Mouse (Mus musculus): ENCODE measurements around the gene Col23a1. TPM values are rescaled to one million over a fixed set of nuclear protein-coding genes. Genes with fewer than 3 reads are reported as not detected.

Col23a1 gene
- polyA plus RNA-seq, 1 experiment from 2014 or later, result 11.1 TPM

DNA sequence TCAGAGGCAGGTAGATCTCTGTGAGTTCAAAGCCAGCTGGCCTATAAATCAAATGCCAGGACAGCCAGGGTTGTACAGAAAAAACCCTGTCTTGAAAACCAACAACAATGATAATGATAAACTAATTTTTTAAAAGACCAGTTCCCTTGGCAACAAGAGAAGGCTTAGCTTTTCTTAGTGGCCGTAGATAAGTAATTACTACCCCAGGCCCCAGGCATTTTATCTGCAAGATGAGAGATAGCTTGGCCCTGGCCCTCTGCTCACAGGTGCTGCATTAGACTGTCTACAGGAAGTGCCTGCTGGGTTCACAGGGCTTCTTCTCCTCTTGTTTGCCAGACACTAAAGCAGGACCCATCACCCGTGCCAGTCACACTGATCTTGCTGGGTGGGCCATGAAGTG, 265.3 kb downstream of the Col23a1 start:
- H3K27ac ChIP-seq (ENCODE audit: low read depth, low read length), result no peak overlapping the region
- no peaks in the 10 kb centered on the region for H3K9me3 ChIP-seq (ENCODE audit: control insufficient read depth, low read length)
- H3K9ac ChIP-seq (ENCODE audit: low read length), result no peak overlapping the region
- no peak overlapping the region for H3K4me3 ChIP-seq (ENCODE audit: low read depth, low read length)
- H3K36me3 ChIP-seq (ENCODE audit: control insufficient read depth, insufficient read depth, low read length), result no peaks in the 10 kb centered on the region
- ATAC-seq (ENCODE audit: low FRiP score), result no peak
- 77% methylated on average over 2 of the region's 2 CpGs for WGBS
- no peaks in the 10 kb centered on the region for H3K27me3 ChIP-seq (ENCODE audit: control insufficient read depth, insufficient read depth, low read length)
- DNase-seq (ENCODE audit: low spot score, missing footprints), result no peak
- no peaks in the 10 kb centered on the region for H3K4me1 ChIP-seq (ENCODE audit: control insufficient read depth, insufficient read depth, low read length)
- H3K4me2 ChIP-seq, result no peak overlapping the region

- H3K27ac ChIP-seq (ENCODE audit: low read depth, low read length), result no peak overlapping the region
- DNase-seq (ENCODE audit: low spot score, missing footprints), result no peak
- ATAC-seq (ENCODE audit: low FRiP score), result no peak
- WGBS, result 89% methylated on average over 1 of the region's 1 CpGs
- no peaks in the 10 kb centered on the region for H3K9me3 ChIP-seq (ENCODE audit: control insufficient read depth, low read length)
- H3K4me3 ChIP-seq (ENCODE audit: low read depth, low read length), result no peak overlapping the region
- H3K27me3 ChIP-seq (ENCODE audit: control insufficient read depth, insufficient read depth, low read length), result no peaks in the 10 kb centered on the region
- no peak overlapping the region for H3K9ac ChIP-seq (ENCODE audit: low read length)
- H3K4me2 ChIP-seq, result no peak overlapping the region
- no peaks in the 10 kb centered on the region for H3K4me1 ChIP-seq (ENCODE audit: control insufficient read depth, insufficient read depth, low read length)
- H3K36me3 ChIP-seq (ENCODE audit: control insufficient read depth, insufficient read depth, low read length), result no peaks in the 10 kb centered on the region
These were observed 273.6 kb downstream of the Col23a1 start for GRCm38 (mm10) chr11:51563276-51563675.

- DNase-seq (ENCODE audit: low spot score, missing footprints), result no peak
- H3K4me2 ChIP-seq, result no peak overlapping the region
- WGBS, result 31% methylated on average over 3 of the region's 3 CpGs
- no peaks in the 10 kb centered on the region for H3K27me3 ChIP-seq (ENCODE audit: control insufficient read depth, insufficient read depth, low read length)
- no peaks in the 10 kb centered on the region for H3K36me3 ChIP-seq (ENCODE audit: control insufficient read depth, insufficient read depth, low read length)
- no peak overlapping the region for H3K4me3 ChIP-seq (ENCODE audit: low read depth, low read length)
- no peak overlapping the region for H3K9ac ChIP-seq (ENCODE audit: low read length)
- no peak for ATAC-seq (ENCODE audit: low FRiP score)
- H3K4me1 ChIP-seq (ENCODE audit: control insufficient read depth, insufficient read depth, low read length), result no peaks in the 10 kb centered on the region
- H3K9me3 ChIP-seq (ENCODE audit: control insufficient read depth, low read length), result no peaks in the 10 kb centered on the region
- H3K27ac ChIP-seq (ENCODE audit: low read depth, low read length), result no peak overlapping the region
These were observed 275.3 kb downstream of the Col23a1 start for GRCm38 (mm10) chr11:51565062-51565461.

- Histone ChIP-seq H3K9me3 (ENCODE audit: control insufficient read depth, low read length) (no peaks in the 10 kb centered on the region), H3K4me2 (no peak overlapping the region), H3K27me3 (ENCODE audit: control insufficient read depth, insufficient read depth, low read length) (no peaks in the 10 kb centered on the region), H3K9ac (ENCODE audit: low read length) (no peak overlapping the region), H3K4me3 (ENCODE audit: low read depth, low read length) (no peak overlapping the region), H3K36me3 (ENCODE audit: control insufficient read depth, insufficient read depth, low read length) (no peaks in the 10 kb centered on the region), H3K27ac (ENCODE audit: low read depth, low read length) (no peak overlapping the region), H3K4me1 (ENCODE audit: control insufficient read depth, insufficient read depth, low read length) (no peaks in the 10 kb centered on the region)
- DNase-seq (ENCODE audit: low spot score, missing footprints) (no peak), ATAC-seq (ENCODE audit: low FRiP score) (no peak)
- WGBS, result 91% methylated on average over 6 of the region's 6 CpGs
These were observed 276.2 kb downstream of the Col23a1 start for GRCm38 (mm10) chr11:51565951-51566350.

GRCm38 (mm10) chr11:51568801-51569200, 279.1 kb downstream of the Col23a1 start:
- no peak overlapping the region for H3K4me2 ChIP-seq
- H3K27me3 ChIP-seq (ENCODE audit: control insufficient read depth, insufficient read depth, low read length), result no peaks in the 10 kb centered on the region
- no peak overlapping the region for H3K4me3 ChIP-seq (ENCODE audit: low read depth, low read length)
- ATAC-seq (ENCODE audit: low FRiP score) (no peak), DNase-seq (ENCODE audit: low spot score, missing footprints) (no peak)
- 91% methylated on average over 4 of the region's 4 CpGs for WGBS
- H3K27ac ChIP-seq (ENCODE audit: low read depth, low read length), result no peak overlapping the region
- H3K4me1 ChIP-seq (ENCODE audit: control insufficient read depth, insufficient read depth, low read length), result no peaks in the 10 kb centered on the region
- no peaks in the 10 kb centered on the region for H3K9me3 ChIP-seq (ENCODE audit: control insufficient read depth, low read length)
- no peaks in the 10 kb centered on the region for H3K36me3 ChIP-seq (ENCODE audit: control insufficient read depth, insufficient read depth, low read length)
- no peak overlapping the region for H3K9ac ChIP-seq (ENCODE audit: low read length)

- H3K9ac ChIP-seq (ENCODE audit: low read length), result no peak overlapping the region
- H3K4me1 ChIP-seq (ENCODE audit: control insufficient read depth, insufficient read depth, low read length), result no peaks in the 10 kb centered on the region
- no peak for ATAC-seq (ENCODE audit: low FRiP score)
- no peaks in the 10 kb centered on the region for H3K36me3 ChIP-seq (ENCODE audit: control insufficient read depth, insufficient read depth, low read length)
- 86% methylated on average over 4 of the region's 4 CpGs for WGBS
- no peak overlapping the region for H3K27ac ChIP-seq (ENCODE audit: low read depth, low read length)
- no peaks in the 10 kb centered on the region for H3K27me3 ChIP-seq (ENCODE audit: control insufficient read depth, insufficient read depth, low read length)
- no peak for DNase-seq (ENCODE audit: low spot score, missing footprints)
- no peak overlapping the region for H3K4me3 ChIP-seq (ENCODE audit: low read depth, low read length)
- H3K9me3 ChIP-seq (ENCODE audit: control insufficient read depth, low read length), result no peaks in the 10 kb centered on the region
- H3K4me2 ChIP-seq, result no peak overlapping the region
These were observed 286.7 kb downstream of the Col23a1 start for GRCm38 (mm10) chr11:51576454-51576853.

GRCm38 (mm10) chr11:51577587-51577986, 287.9 kb downstream of the Col23a1 start:
- no peak overlapping the region for H3K4me2 ChIP-seq
- DNase-seq (ENCODE audit: low spot score, missing footprints) (no peak), ATAC-seq (ENCODE audit: low FRiP score) (no peak)
- no peak overlapping the region for H3K27ac ChIP-seq (ENCODE audit: low read depth, low read length)
- WGBS, result 87% methylated on average over 7 of the region's 7 CpGs
- no peaks in the 10 kb centered on the region for H3K9me3 ChIP-seq (ENCODE audit: control insufficient read depth, low read length)
- no peaks in the 10 kb centered on the region for H3K27me3 ChIP-seq (ENCODE audit: control insufficient read depth, insufficient read depth, low read length)
- no peak overlapping the region for H3K4me3 ChIP-seq (ENCODE audit: low read depth, low read length)
- no peaks in the 10 kb centered on the region for H3K36me3 ChIP-seq (ENCODE audit: control insufficient read depth, insufficient read depth, low read length)
- H3K9ac ChIP-seq (ENCODE audit: low read length), result no peak overlapping the region
- H3K4me1 ChIP-seq (ENCODE audit: control insufficient read depth, insufficient read depth, low read length), result no peaks in the 10 kb centered on the region

DNA sequence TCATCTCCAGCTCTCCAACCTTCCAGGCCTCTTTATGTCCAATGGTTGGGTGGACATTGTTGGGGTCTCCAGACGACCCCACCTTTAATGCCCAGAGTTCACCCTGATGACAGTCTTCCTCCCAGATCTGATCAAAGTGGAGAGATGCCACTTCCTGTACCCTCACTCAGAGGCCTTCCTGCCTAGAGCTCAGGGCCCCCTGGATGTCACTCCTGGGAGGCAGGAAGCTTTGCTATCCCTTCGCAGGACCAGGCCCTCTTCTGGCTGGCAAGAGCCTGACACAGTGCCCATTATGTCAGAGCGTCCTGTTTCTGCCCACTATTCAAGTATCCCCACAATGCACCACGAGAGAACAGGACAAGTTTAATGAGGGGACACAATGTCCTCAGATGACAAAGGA, 289.3 kb downstream of the Col23a1 start:
- H3K9ac ChIP-seq (ENCODE audit: low read length), result no peak overlapping the region
- 71% methylated on average over 4 of the region's 4 CpGs for WGBS
- DNase-seq (ENCODE audit: low spot score, missing footprints) (no peak), ATAC-seq (ENCODE audit: low FRiP score) (no peak)
- H3K4me1 ChIP-seq (ENCODE audit: control insufficient read depth, insufficient read depth, low read length), result peaks cover 5% of the 10 kb centered on the region
- no peak overlapping the region for H3K4me3 ChIP-seq (ENCODE audit: low read depth, low read length)
- H3K27me3 ChIP-seq (ENCODE audit: control insufficient read depth, insufficient read depth, low read length), result no peaks in the 10 kb centered on the region
- no peaks in the 10 kb centered on the region for H3K9me3 ChIP-seq (ENCODE audit: control insufficient read depth, low read length)
- no peaks in the 10 kb centered on the region for H3K36me3 ChIP-seq (ENCODE audit: control insufficient read depth, insufficient read depth, low read length)
- H3K27ac ChIP-seq (ENCODE audit: low read depth, low read length), result no peak overlapping the region
- H3K4me2 ChIP-seq, result no peak overlapping the region

- no peak for ATAC-seq (ENCODE audit: low FRiP score)
- WGBS, result 21% methylated on average over 8 of the region's 8 CpGs
- no peak overlapping the region for H3K4me3 ChIP-seq (ENCODE audit: low read depth, low read length)
- DNase-seq (ENCODE audit: low spot score, missing footprints), result peak; percentile 94
- H3K27me3 ChIP-seq (ENCODE audit: control insufficient read depth, insufficient read depth, low read length), result no peaks in the 10 kb centered on the region
- H3K36me3 ChIP-seq (ENCODE audit: control insufficient read depth, insufficient read depth, low read length), result peaks cover 10% of the 10 kb centered on the region
- H3K4me1 ChIP-seq (ENCODE audit: control insufficient read depth, insufficient read depth, low read length), result peaks cover 15% of the 10 kb centered on the region
- H3K9ac ChIP-seq (ENCODE audit: low read length), result no peak overlapping the region
- no peak overlapping the region for H3K27ac ChIP-seq (ENCODE audit: low read depth, low read length)
- no peaks in the 10 kb centered on the region for H3K9me3 ChIP-seq (ENCODE audit: control insufficient read depth, low read length)
- no peak overlapping the region for H3K4me2 ChIP-seq
These were observed 293.0 kb downstream of the Col23a1 start for GRCm38 (mm10) chr11:51582713-51583112.

DNA sequence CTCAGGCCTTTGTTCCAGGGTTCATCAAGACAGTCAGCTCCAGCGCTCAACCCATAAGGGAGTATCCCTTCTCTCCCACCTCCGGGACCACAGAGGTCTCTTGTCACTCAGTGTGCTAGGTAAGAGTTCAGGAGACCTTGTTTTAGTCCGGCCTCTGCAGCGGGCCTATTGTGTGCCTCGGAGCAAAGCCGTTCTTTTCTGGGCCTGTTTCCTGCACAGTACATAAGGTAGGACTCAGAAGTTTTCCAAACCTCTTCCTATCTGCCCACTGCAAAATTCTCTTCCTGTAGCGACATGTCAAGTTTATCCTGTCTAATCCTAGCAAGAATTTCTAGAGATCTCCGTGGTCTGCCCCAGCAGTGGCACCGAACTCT, 294.3 kb downstream of the Col23a1 start:
- peak overlapping the region; percentile 86 for H3K9ac ChIP-seq (ENCODE audit: low read length)
- H3K27me3 ChIP-seq (ENCODE audit: control insufficient read depth, insufficient read depth, low read length), result no peaks in the 10 kb centered on the region
- ATAC-seq (ENCODE audit: low FRiP score) (peak; percentile 14), DNase-seq (ENCODE audit: low spot score, missing footprints) (no peak)
- no peaks in the 10 kb centered on the region for H3K9me3 ChIP-seq (ENCODE audit: control insufficient read depth, low read length)
- peak overlapping the region; percentile 88 for H3K4me2 ChIP-seq
- H3K4me1 ChIP-seq (ENCODE audit: control insufficient read depth, insufficient read depth, low read length), result peaks cover 15% of the 10 kb centered on the region
- peak overlapping the region; percentile 87 for H3K27ac ChIP-seq (ENCODE audit: low read depth, low read length)
- 12% methylated on average over 9 of the region's 9 CpGs for WGBS
- H3K36me3 ChIP-seq (ENCODE audit: control insufficient read depth, insufficient read depth, low read length), result peaks cover 18% of the 10 kb centered on the region
- peak overlapping the region; percentile 63 for H3K4me3 ChIP-seq (ENCODE audit: low read depth, low read length)
